Mouse (Mus musculus) forebrain, embryonic 14.5 days (tissue): ENCODE measurements at regions not wholly inside any gene's neighbourhood (a gene's known extent, or its start where the extent isn't known, plus 50 kb on each side); places are given as distances from the start of the nearest gene placed in this dataset.

Source experiments
- ATAC-seq: fragments of 200-750 bp; cut with Nextera tagmentation; 2 replicates; pipeline ENCODE4 v1.8.0; 2017; ENCODE audit warnings: mild to moderate bottlenecking, moderate library complexity
- DNase-seq: peaks from one replicate; pipeline ENCODE4 v3.0.0-alpha.2; 2015; ENCODE audit warnings: low spot score
- H3K27ac ChIP-seq: fragments of 300-500 bp; sonication (generic); 2 replicates; pipeline ENCODE4 v1.5.1; 2014; ENCODE audit warnings: low read depth, mild to moderate bottlenecking, control low read depth, low read length, moderate library complexity
- H3K27me3 ChIP-seq: fragments of 300-500 bp; sonication (generic); replicated peaks from 2 replicates; pipeline ENCODE4 v1.6.1; 2014; ENCODE audit warnings: low read length, control low read depth, mixed read lengths; ENCODE audit not compliant: control insufficient read depth, insufficient read depth
- H3K36me3 ChIP-seq: fragments of 300-500 bp; sonication (generic); 2 replicates; pipeline ENCODE4 v1.6.1; 2014; ENCODE audit warnings: low read length, control low read depth; ENCODE audit not compliant: control insufficient read depth, insufficient read depth
- H3K4me1 ChIP-seq: fragments of 300-500 bp; sonication (generic); 2 replicates; pipeline ENCODE4 v1.6.1; 2014; ENCODE audit warnings: antibody characterized with exemption, low read length, control low read depth; ENCODE audit not compliant: control insufficient read depth, insufficient read depth
- H3K4me2 ChIP-seq: fragments of 300-500 bp; sonication (generic); 2 replicates; pipeline ENCODE4 v1.6.1; 2014; ENCODE audit warnings: mild to moderate bottlenecking, control low read depth, low read length
- H3K4me3 ChIP-seq: fragments of 300-500 bp; sonication (generic); 2 replicates; pipeline ENCODE4 v1.5.1; 2014; ENCODE audit warnings: low read depth, low read length, control low read depth
- H3K9ac ChIP-seq: fragments of 300-500 bp; sonication (generic); 2 replicates; pipeline ENCODE4 v1.6.1; 2014; ENCODE audit warnings: mild to moderate bottlenecking, low read length, control low read depth, moderate library complexity
- H3K9me3 ChIP-seq: fragments of 300-500 bp; sonication (generic); replicated peaks from 2 replicates; pipeline ENCODE4 v1.6.1; 2016; ENCODE audit warnings: low read length, control low read depth, mixed read lengths; ENCODE audit not compliant: control insufficient read depth
- WGBS: fragments of 180-500 bp; shearing (Covaris S2); extraction: QIAGEN DNeasy Blood & Tissue Kit; methylation state at CpG from one replicate; pipeline ENCODE4 v1.1.7; 2014; 5-methylcytosine and 5-hydroxymethylcytosine counted together

- WGBS = 92% methylated on average over 6 of the region's 6 CpGs
Observed at GRCm38 (mm10) chr17:83908811-83909210, 61.0 kb upstream of the Haao start.

GRCm38 (mm10) chr17:83907538-83907937 is 59.8 kb upstream of the Haao start:
- no peaks in the 10 kb centered on the region for H3K4me1 ChIP-seq

More at GRCm38 (mm10) chr17:83908811-83909210, 61.0 kb upstream of the Haao start:
- H3K4me2 ChIP-seq = no peak overlapping the region
- H3K27ac ChIP-seq = no peak overlapping the region
- no peak for DNase-seq
- no peaks in the 10 kb centered on the region for H3K27me3 ChIP-seq
- H3K36me3 ChIP-seq = no peaks in the 10 kb centered on the region
- no peak overlapping the region for H3K4me3 ChIP-seq
- H3K9me3 ChIP-seq = no peaks in the 10 kb centered on the region
- H3K4me1 ChIP-seq = no peaks in the 10 kb centered on the region
- no peak for ATAC-seq
- H3K9ac ChIP-seq = no peak overlapping the region

GRCm38 (mm10) chr17:83906751-83907537 is 59.2 kb upstream of the Haao start:
- Histone ChIP-seq H3K36me3 (no peaks in the 10 kb centered on the region), H3K4me2 (no peak overlapping the region), H3K4me3 (no peak overlapping the region), H3K27ac (no peak overlapping the region), H3K9me3 (no peaks in the 10 kb centered on the region), H3K9ac (no peak overlapping the region), H3K4me1 (no peaks in the 10 kb centered on the region), H3K27me3 (no peaks in the 10 kb centered on the region)
- 91% methylated on average over 12 of the region's 12 CpGs for WGBS
- ATAC-seq (no peak), DNase-seq (no peak)

More at GRCm38 (mm10) chr17:83907538-83907937, 59.8 kb upstream of the Haao start:
- no peak overlapping the region for H3K27ac ChIP-seq
- DNase-seq = no peak
- no peaks in the 10 kb centered on the region for H3K27me3 ChIP-seq
- no peak for ATAC-seq
- no peaks in the 10 kb centered on the region for H3K9me3 ChIP-seq
- no peaks in the 10 kb centered on the region for H3K36me3 ChIP-seq
- WGBS = 93% methylated on average over 3 of the region's 3 CpGs
- no peak overlapping the region for H3K9ac ChIP-seq
- no peak overlapping the region for H3K4me2 ChIP-seq
- H3K4me3 ChIP-seq = no peak overlapping the region

- Histone ChIP-seq H3K4me1 (no peaks in the 10 kb centered on the region), H3K9ac (no peak overlapping the region), H3K4me3 (no peak overlapping the region), H3K4me2 (no peak overlapping the region), H3K27me3 (no peaks in the 10 kb centered on the region), H3K36me3 (no peaks in the 10 kb centered on the region), H3K9me3 (no peaks in the 10 kb centered on the region), H3K27ac (no peak overlapping the region)
- DNase-seq (peak; percentile 89), ATAC-seq (peak; percentile 85)
- 6% methylated on average over 7 of the region's 7 CpGs for WGBS
Observed at GRCm38 (mm10) chr17:83903467-83903866, 55.7 kb upstream of the Haao start.

GRCm38 (mm10) chr17:83902523-83902922 is 54.8 kb upstream of the Haao start:
- DNase-seq = no peak
- H3K9ac ChIP-seq = no peak overlapping the region
- ATAC-seq = no peak
- no peak overlapping the region for H3K27ac ChIP-seq
- 79% methylated on average over 3 of the region's 3 CpGs for WGBS
- H3K9me3 ChIP-seq = no peaks in the 10 kb centered on the region
- H3K36me3 ChIP-seq = no peaks in the 10 kb centered on the region
- no peak overlapping the region for H3K4me3 ChIP-seq
- no peaks in the 10 kb centered on the region for H3K27me3 ChIP-seq
- no peaks in the 10 kb centered on the region for H3K4me1 ChIP-seq
- no peak overlapping the region for H3K4me2 ChIP-seq

- Histone ChIP-seq H3K4me3 (no peak overlapping the region), H3K27ac (no peak overlapping the region), H3K9ac (no peak overlapping the region), H3K9me3 (no peaks in the 10 kb centered on the region), H3K27me3 (no peaks in the 10 kb centered on the region), H3K4me1 (no peaks in the 10 kb centered on the region), H3K4me2 (no peak overlapping the region), H3K36me3 (no peaks in the 10 kb centered on the region)
- DNase-seq (no peak), ATAC-seq (no peak)
- 72% methylated on average over 6 of the region's 6 CpGs for WGBS
Observed at GRCm38 (mm10) chr17:83902091-83902490, 54.3 kb upstream of the Haao start.

- DNase-seq (no peak), ATAC-seq (no peak)
- Histone ChIP-seq H3K4me2 (no peak overlapping the region), H3K27me3 (no peaks in the 10 kb centered on the region), H3K27ac (no peak overlapping the region), H3K9ac (no peak overlapping the region), H3K4me1 (no peaks in the 10 kb centered on the region), H3K36me3 (no peaks in the 10 kb centered on the region), H3K4me3 (no peak overlapping the region), H3K9me3 (no peaks in the 10 kb centered on the region)
- WGBS = 80% methylated on average over 7 of the region's 7 CpGs
Observed at GRCm38 (mm10) chr17:83899588-83900152, 51.9 kb upstream of the Haao start.

- Histone ChIP-seq H3K4me1 (no peaks in the 10 kb centered on the region), H3K27ac (no peak overlapping the region), H3K4me3 (no peak overlapping the region), H3K9me3 (no peaks in the 10 kb centered on the region), H3K36me3 (no peaks in the 10 kb centered on the region), H3K4me2 (no peak overlapping the region), H3K9ac (no peak overlapping the region), H3K27me3 (no peaks in the 10 kb centered on the region)
- 82% methylated on average over 5 of the region's 5 CpGs for WGBS
- no peak for ATAC-seq
- no peak for DNase-seq
Observed at GRCm38 (mm10) chr17:83898531-83898930, 50.8 kb upstream of the Haao start.
